In the genomic region with DNA sequence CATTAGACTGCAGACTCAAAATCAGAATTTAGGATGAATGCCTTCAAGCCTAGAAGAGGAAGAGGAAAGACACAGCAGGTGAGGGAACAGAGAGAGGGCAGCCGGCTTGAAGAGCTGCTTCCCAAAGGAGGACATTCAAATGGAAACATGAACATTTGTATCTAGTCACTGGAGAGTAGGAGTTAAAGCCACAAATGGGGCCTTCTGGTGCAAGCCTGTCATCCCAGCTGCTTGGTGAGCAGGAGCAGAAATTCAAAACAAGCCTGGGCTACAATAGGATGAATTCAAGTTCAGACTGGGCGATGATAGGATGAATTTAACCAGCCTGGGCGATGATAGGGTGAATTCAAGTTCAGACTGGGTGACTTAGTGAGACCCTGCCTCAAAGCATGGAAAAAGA, we compare ENCODE assay signal across 13 mouse cellular contexts.
"Had no signal": no experiment of that assay in that cellular context is flagged by ENCODE, and none has a peak within 500 bp of the region (broad histone marks: within the 10 kb centered on the region; RNA-seq: fewer than 3 reads in every experiment).

No protein-coding gene starts in this region.

- DNase-seq: kidney, adult 2 months; kidney, postnatal 36 days; left cerebral cortex, postnatal 4 days; lung, adult 18-20 months; lung, postnatal 36 days; right cerebral cortex, postnatal 14 days; thymus, adult 18-20 months; thymus, postnatal 25 days had no signal

- H3K27ac ChIP-seq: intestine, embryonic 15.5 days; limb, embryonic 13.5 days; liver, embryonic 14.5 days; midbrain, embryonic 13.5 days; stomach, postnatal 0 days had no signal

- H3K4me3 ChIP-seq: intestine, embryonic 15.5 days; limb, embryonic 13.5 days; midbrain, embryonic 13.5 days had no signal
